Mouse (Mus musculus): ENCODE data around the gene Jam3. TPM values are rescaled to one million over a fixed set of nuclear protein-coding genes. Genes with fewer than 3 reads are reported as not detected.

Gene Jam3
- total and polyA plus RNA-seq, 2 experiments from 2014 or later, result 25.5 to 28.2 TPM

DNA sequence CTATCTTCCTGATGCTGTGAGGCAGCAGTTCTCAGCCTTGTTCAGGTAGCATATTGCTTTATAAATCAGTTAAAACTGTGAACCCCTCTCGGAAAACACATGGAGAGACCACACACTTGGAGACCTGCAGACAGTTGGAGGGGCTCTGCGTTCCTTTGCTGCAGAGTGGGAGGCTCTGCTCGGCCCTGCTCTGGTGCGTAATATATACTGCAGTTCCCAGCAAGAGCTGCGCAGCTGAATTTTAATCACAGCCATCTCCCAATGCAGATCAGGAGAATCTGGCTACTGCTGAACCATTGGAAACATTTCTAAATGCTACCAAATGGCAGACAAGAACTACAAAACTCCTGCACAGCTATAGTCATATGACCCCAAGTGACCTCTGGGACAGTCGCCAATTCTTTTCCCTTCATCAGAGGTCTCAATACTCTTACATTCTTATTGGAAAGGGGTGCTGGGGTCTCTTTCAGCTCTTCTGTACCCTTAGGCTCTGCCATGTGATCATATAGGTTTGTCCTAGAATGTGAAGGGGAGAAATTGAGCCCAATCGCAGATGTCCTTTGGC is 33.5 kb upstream of the Jam3 start:
- DNase-seq (ENCODE audit: low spot score) (no peak), ATAC-seq (ENCODE audit: insufficient read depth, low read depth) (no peak)
- Histone ChIP-seq H3K9ac (replicated peaks; ENCODE audit: low read depth, low read length) (no peak overlapping the region), H3K4me1 (ENCODE audit: control insufficient read depth, insufficient read depth) (peaks cover 20% of the 10 kb centered on the region), H3K36me3 (replicated peaks; ENCODE audit: control insufficient read depth, insufficient read depth, low read length) (no peaks in the 10 kb centered on the region), H3K4me2 (ENCODE audit: low read depth, low read length) (no peak overlapping the region), H3K27ac (ENCODE audit: low read depth) (no peak overlapping the region), H3K27me3 (ENCODE audit: control insufficient read depth, insufficient read depth, low read length) (no peaks in the 10 kb centered on the region), H3K4me3 (ENCODE audit: low read depth, low read length) (no peak overlapping the region), H3K9me3 (replicated peaks; ENCODE audit: control insufficient read depth, low read length) (no peaks in the 10 kb centered on the region)
- TF ChIP-seq EP300 (IDR thresholded peaks at IDR 0.05; ENCODE audit: low read depth), result no peak
- no peak for TF ChIP-seq CTCF (IDR thresholded peaks at IDR 0.05; ENCODE audit: low read depth)
- whole genome bisulfite sequencing, result 88% methylated on average over 7 of the region's 7 CpGs

DNA sequence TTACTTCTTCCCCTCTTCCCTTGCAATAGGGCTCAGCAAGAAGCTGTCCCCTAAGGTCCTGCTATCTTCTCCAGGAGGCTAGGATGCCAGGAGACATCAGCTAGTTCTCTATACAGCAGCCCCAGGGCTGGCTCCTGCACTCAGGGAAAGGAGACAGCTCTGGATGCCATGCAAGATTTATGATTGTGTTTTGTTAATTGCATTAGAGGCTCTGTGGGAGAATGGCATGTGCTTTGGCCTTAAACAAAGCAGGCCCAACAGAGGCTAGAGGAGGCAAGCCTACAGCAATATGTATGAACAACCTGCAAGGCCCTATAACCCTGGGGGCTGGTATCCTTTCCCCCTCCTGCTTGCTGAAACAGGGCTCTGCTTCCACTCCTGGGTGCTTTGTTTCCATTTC is 30.6 kb upstream of the Jam3 start:
- H3K4me3 ChIP-seq (ENCODE audit: low read depth, low read length), result no peak overlapping the region
- H3K27me3 ChIP-seq (ENCODE audit: control insufficient read depth, insufficient read depth, low read length), result no peaks in the 10 kb centered on the region
- DNase-seq (ENCODE audit: low spot score) (no peak), ATAC-seq (ENCODE audit: insufficient read depth, low read depth) (no peak)
- H3K9ac ChIP-seq (replicated peaks; ENCODE audit: low read depth, low read length), result no peak overlapping the region
- H3K9me3 ChIP-seq (replicated peaks; ENCODE audit: control insufficient read depth, low read length), result no peaks in the 10 kb centered on the region
- H3K36me3 ChIP-seq (replicated peaks; ENCODE audit: control insufficient read depth, insufficient read depth, low read length), result no peaks in the 10 kb centered on the region
- H3K27ac ChIP-seq (ENCODE audit: low read depth), result no peak overlapping the region
- no peak for TF ChIP-seq EP300 (IDR thresholded peaks at IDR 0.05; ENCODE audit: low read depth)
- TF ChIP-seq CTCF (IDR thresholded peaks at IDR 0.05; ENCODE audit: low read depth), result no peak
- no peak overlapping the region for H3K4me2 ChIP-seq (ENCODE audit: low read depth, low read length)
- peaks cover 6% of the 10 kb centered on the region; the same call in 1 of the 2 replicates for H3K4me1 ChIP-seq (ENCODE audit: control insufficient read depth, insufficient read depth)

DNA sequence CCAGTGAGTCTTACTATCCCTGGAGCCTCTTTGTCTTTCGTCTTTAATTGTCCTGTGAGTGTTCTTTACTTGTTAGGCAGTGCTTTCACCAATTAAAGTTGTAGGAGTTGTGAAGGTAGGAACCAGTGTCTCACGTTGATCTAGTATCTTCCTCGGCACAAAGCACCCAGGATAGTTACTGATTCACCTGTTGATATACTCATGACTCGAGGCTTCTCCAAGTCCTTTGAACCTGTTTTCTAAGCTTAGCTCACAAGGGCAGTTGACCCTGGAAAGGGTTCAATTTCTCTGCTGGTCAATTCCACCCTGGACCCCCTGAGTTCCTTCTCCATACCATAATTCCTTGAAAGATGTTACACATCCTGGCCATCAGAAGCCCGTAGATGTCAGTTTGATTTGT is 26.9 kb upstream of the Jam3 start:
- Histone ChIP-seq H3K36me3 (replicated peaks; ENCODE audit: control insufficient read depth, insufficient read depth, low read length) (no peaks in the 10 kb centered on the region), H3K4me1 (ENCODE audit: control insufficient read depth, insufficient read depth) (0 out of 2 replicates have a peak, but pooled peaks cover under 1% of the 10 kb centered on the region), H3K9me3 (replicated peaks; ENCODE audit: control insufficient read depth, low read length) (no peaks in the 10 kb centered on the region), H3K27me3 (ENCODE audit: control insufficient read depth, insufficient read depth, low read length) (no peaks in the 10 kb centered on the region), H3K27ac (ENCODE audit: low read depth) (no peak overlapping the region), H3K4me2 (ENCODE audit: low read depth, low read length) (no peak overlapping the region), H3K4me3 (ENCODE audit: low read depth, low read length) (no peak overlapping the region), H3K9ac (replicated peaks; ENCODE audit: low read depth, low read length) (no peak overlapping the region)
- 67% methylated on average over 5 of the region's 5 CpGs for WGBS
- DNase-seq (ENCODE audit: low spot score) (no peak), ATAC-seq (ENCODE audit: insufficient read depth, low read depth) (no peak)
- no peak for TF ChIP-seq EP300 (IDR thresholded peaks at IDR 0.05; ENCODE audit: low read depth)
- no peak for TF ChIP-seq CTCF (IDR thresholded peaks at IDR 0.05; ENCODE audit: low read depth)

DNA sequence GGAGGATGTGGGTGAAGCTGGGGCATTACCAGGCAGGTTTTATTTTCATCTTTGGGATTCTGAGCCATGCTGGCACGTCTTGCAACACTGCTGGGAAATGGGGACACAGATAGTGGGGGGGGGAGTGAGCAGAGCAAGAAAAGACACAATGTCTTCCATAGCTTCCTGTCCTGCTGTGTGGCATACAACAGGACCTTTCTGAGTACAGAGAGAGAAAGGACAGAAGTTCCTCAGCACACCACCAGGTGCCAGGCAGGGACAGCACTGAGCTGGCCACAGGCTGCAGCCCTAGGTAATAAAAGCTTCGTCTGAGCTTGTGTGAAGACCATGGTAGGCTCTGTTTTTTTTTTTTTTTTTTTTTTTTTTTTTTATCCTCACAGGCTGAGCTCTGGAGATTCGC is 25.3 kb upstream of the Jam3 start:
- H3K4me1 ChIP-seq (ENCODE audit: control insufficient read depth, insufficient read depth), result no peaks in the 10 kb centered on the region
- H3K4me2 ChIP-seq (ENCODE audit: low read depth, low read length), result no peak overlapping the region
- ATAC-seq (ENCODE audit: insufficient read depth, low read depth) (no peak), DNase-seq (ENCODE audit: low spot score) (no peak)
- H3K9me3 ChIP-seq (replicated peaks; ENCODE audit: control insufficient read depth, low read length), result no peaks in the 10 kb centered on the region
- no peaks in the 10 kb centered on the region for H3K27me3 ChIP-seq (ENCODE audit: control insufficient read depth, insufficient read depth, low read length)
- H3K4me3 ChIP-seq (ENCODE audit: low read depth, low read length), result no peak overlapping the region
- TF ChIP-seq EP300 (IDR thresholded peaks at IDR 0.05; ENCODE audit: low read depth) (no peak), CTCF (IDR thresholded peaks at IDR 0.05; ENCODE audit: low read depth) (peak; percentile 33)
- H3K27ac ChIP-seq (ENCODE audit: low read depth), result no peak overlapping the region
- no peaks in the 10 kb centered on the region for H3K36me3 ChIP-seq (replicated peaks; ENCODE audit: control insufficient read depth, insufficient read depth, low read length)
- no peak overlapping the region for H3K9ac ChIP-seq (replicated peaks; ENCODE audit: low read depth, low read length)
- 52% methylated on average over 3 of the region's 3 CpGs for WGBS

DNA sequence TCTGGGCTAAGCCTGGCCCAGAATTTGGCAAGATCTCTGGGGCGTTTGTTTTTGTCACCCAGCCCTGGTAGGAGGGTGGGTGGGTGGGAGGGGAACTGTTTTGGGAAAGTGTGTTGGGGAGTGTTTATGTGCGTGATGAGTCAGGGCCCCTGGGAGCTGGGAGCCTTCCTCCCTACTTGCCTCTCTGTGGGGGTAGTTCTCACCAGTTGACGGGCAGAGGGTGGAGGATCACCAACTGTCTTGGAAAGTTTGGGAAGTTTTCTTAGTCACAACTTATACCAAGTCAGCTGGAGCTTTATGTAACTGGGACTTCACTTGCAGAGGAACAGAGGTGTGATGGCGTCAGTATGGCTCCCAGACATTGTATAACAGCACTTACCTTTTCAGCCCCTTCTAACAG is 23.7 kb upstream of the Jam3 start:
- WGBS, result 47% methylated on average over 4 of the region's 4 CpGs

DNA sequence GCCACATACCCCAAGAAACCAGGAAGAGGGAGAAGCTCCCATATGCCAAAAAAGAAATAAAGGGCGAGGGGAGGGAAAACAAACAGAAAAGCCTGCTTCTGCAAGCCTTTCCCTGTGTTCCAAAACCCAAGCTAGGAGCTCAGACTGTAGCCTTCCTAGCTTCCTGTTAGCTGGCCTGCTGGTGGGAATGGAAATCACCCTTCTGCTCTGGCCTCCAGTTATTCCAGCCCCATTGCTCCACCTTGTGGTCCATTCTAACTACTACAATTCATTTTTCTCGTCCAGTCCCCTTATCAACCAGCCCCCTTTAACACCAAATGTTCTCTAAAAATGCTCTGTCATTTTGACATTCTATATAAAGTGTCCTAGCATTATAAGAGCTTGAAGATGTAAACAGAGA is 20.9 kb upstream of the Jam3 start:
- 3% methylated on average over 2 of the region's 2 CpGs for WGBS
- no peak overlapping the region for H3K9ac ChIP-seq (replicated peaks; ENCODE audit: low read depth, low read length)
- peak; percentile 89 for DNase-seq (ENCODE audit: low spot score)
- no peaks in the 10 kb centered on the region for H3K9me3 ChIP-seq (replicated peaks; ENCODE audit: control insufficient read depth, low read length)
- H3K27ac ChIP-seq (ENCODE audit: low read depth), result no peak overlapping the region
- H3K4me2 ChIP-seq (ENCODE audit: low read depth, low read length), result no peak overlapping the region
- no peaks in the 10 kb centered on the region for H3K4me1 ChIP-seq (ENCODE audit: control insufficient read depth, insufficient read depth)
- no peaks in the 10 kb centered on the region for H3K36me3 ChIP-seq (replicated peaks; ENCODE audit: control insufficient read depth, insufficient read depth, low read length)
- peak; percentile 86 for ATAC-seq (ENCODE audit: insufficient read depth, low read depth)
- no peak overlapping the region for H3K4me3 ChIP-seq (ENCODE audit: low read depth, low read length)
- H3K27me3 ChIP-seq (ENCODE audit: control insufficient read depth, insufficient read depth, low read length), result no peaks in the 10 kb centered on the region
- no peak for TF ChIP-seq EP300 (IDR thresholded peaks at IDR 0.05; ENCODE audit: low read depth)
- TF ChIP-seq CTCF (IDR thresholded peaks at IDR 0.05; ENCODE audit: low read depth), result peak; percentile 93

More for the DNA sequence above, 23.7 kb upstream of the Jam3 start:
- H3K27me3 ChIP-seq (ENCODE audit: control insufficient read depth, insufficient read depth, low read length), result no peaks in the 10 kb centered on the region
- ATAC-seq (ENCODE audit: insufficient read depth, low read depth) (no peak), DNase-seq (ENCODE audit: low spot score) (no peak)
- no peak overlapping the region for H3K4me2 ChIP-seq (ENCODE audit: low read depth, low read length)
- TF ChIP-seq EP300 (IDR thresholded peaks at IDR 0.05; ENCODE audit: low read depth) (no peak), CTCF (IDR thresholded peaks at IDR 0.05; ENCODE audit: low read depth) (no peak)
- no peak overlapping the region for H3K27ac ChIP-seq (ENCODE audit: low read depth)
- H3K9ac ChIP-seq (replicated peaks; ENCODE audit: low read depth, low read length), result no peak overlapping the region
- H3K9me3 ChIP-seq (replicated peaks; ENCODE audit: control insufficient read depth, low read length), result no peaks in the 10 kb centered on the region
- H3K4me3 ChIP-seq (ENCODE audit: low read depth, low read length), result no peak overlapping the region
- H3K36me3 ChIP-seq (replicated peaks; ENCODE audit: control insufficient read depth, insufficient read depth, low read length), result no peaks in the 10 kb centered on the region
- H3K4me1 ChIP-seq (ENCODE audit: control insufficient read depth, insufficient read depth), result no peaks in the 10 kb centered on the region

Measured in heart, postnatal 0 days (tissue).